Mouse (Mus musculus) neural tube, embryonic 12.5 days (tissue): Measurements from ENCODE around the gene Dnajc25. TPM values are rescaled to one million over a fixed set of nuclear protein-coding genes. Genes with fewer than 3 reads are reported as not detected.

ENCODE experiments used
- ATAC-seq: fragments of 200-750 bp; cut with Nextera tagmentation; 2 replicates; pipeline ENCODE4 v1.8.0; 2017; ENCODE audit warnings: low read depth, mild to moderate bottlenecking, moderate TSS enrichment, moderate library complexity; ENCODE audit not compliant: low FRiP score
- H3K27ac ChIP-seq: fragments of 300-500 bp; sonication (generic); 2 replicates; pipeline ENCODE4 v1.5.1; 2016
- H3K27me3 ChIP-seq: fragments of 300-500 bp; sonication (generic); replicated peaks from 2 replicates; pipeline ENCODE4 v1.6.1; 2016; ENCODE audit warnings: mild to moderate bottlenecking
- H3K36me3 ChIP-seq: fragments of 300-500 bp; sonication (generic); 2 replicates; pipeline ENCODE4 v1.6.1; 2016; ENCODE audit warnings: mild to moderate bottlenecking
- H3K4me1 ChIP-seq: fragments of 300-500 bp; sonication (generic); 2 replicates; pipeline ENCODE4 v1.6.1; 2016
- H3K4me2 ChIP-seq: fragments of 300-500 bp; sonication (generic); replicated peaks from 2 replicates; pipeline ENCODE4 v1.6.1; 2016; ENCODE audit warnings: mild to moderate bottlenecking
- H3K4me3 ChIP-seq: fragments of 300-500 bp; sonication (generic); 2 replicates; pipeline ENCODE4 v1.5.1; 2016
- H3K9ac ChIP-seq: fragments of 300-500 bp; sonication (generic); 2 replicates; pipeline ENCODE4 v1.6.1; 2016; ENCODE audit warnings: mild to moderate bottlenecking
- H3K9me3 ChIP-seq: fragments of 300-500 bp; sonication (generic); 2 replicates; pipeline ENCODE4 v1.6.1; 2016; ENCODE audit warnings: mild to moderate bottlenecking
- WGBS: fragments of 180-500 bp; shearing (Covaris S2); methylation state at CpG from one replicate; pipeline ENCODE4 v1.1.7; 2016; 5-methylcytosine and 5-hydroxymethylcytosine counted together
- polyA plus RNA-seq: library from polyadenylated mRNA; unstranded; fragments of >200 nt; fragmentation: Nextera tagmentation; extraction: Ambion mirVana; gene quantifications from 2 replicates; pipeline ENCODE4 v1.2.1, GENCODE M21; 2016

Gene Dnajc25
- 5.9 and 8.1 TPM in 2 replicates for polyA plus RNA-seq

- ATAC-seq: no peak
- no peaks in the 10 kb centered on the region for H3K27me3 ChIP-seq
- no peak within 1 kb of the TSS for H3K9ac ChIP-seq
- no peak within 1 kb of the TSS for H3K4me2 ChIP-seq
- WGBS: 95% methylated on average over 4 of the region's 4 CpGs
- no peaks in the 10 kb centered on the region for H3K4me1 ChIP-seq
- no peaks in the 10 kb centered on the region for H3K36me3 ChIP-seq
- H3K4me3 ChIP-seq: no peak within 1 kb of the TSS
- H3K9me3 ChIP-seq: no peaks in the 10 kb centered on the region
- H3K27ac ChIP-seq: no peak within 1 kb of the TSS
Measured at GRCm38 (mm10) chr4:58994762-58995161, at the start of gene Dnajc25. Dnajc25 (plus strand) TSS chr4:58995062.

DNA sequence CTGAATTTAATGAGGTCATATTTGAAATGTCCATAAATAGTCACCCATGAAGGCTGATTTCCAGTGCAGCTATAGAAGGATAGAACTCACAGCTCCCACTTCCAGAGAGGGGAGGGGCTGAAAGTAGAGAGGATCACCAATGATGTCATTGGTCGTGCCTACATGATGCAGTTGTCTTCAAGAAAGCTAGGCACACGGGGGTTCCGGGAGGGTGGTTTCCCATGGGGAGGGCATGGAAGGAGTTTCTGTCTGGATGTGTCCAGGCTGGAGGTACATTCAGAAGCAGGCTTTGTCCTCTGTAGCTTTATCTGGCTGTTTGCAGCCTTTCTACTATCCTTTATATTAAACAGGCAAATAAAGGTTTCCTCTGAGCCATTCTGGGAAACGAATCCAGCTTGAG, 46.5 kb upstream of the Dnajc25 start:
- 87% methylated on average over 4 of the region's 4 CpGs for WGBS
- peaks cover 7% of the 10 kb centered on the region for H3K27me3 ChIP-seq
- no peaks in the 10 kb centered on the region for H3K9me3 ChIP-seq
- H3K27ac ChIP-seq: no peak overlapping the region
- no peaks in the 10 kb centered on the region for H3K36me3 ChIP-seq
- H3K4me1 ChIP-seq: peaks cover 8% of the 10 kb centered on the region; the same call in 1 of the 2 replicates
- no peak for ATAC-seq
- no peak overlapping the region for H3K4me3 ChIP-seq
- H3K9ac ChIP-seq: no peak overlapping the region
- no peak overlapping the region for H3K4me2 ChIP-seq

DNA sequence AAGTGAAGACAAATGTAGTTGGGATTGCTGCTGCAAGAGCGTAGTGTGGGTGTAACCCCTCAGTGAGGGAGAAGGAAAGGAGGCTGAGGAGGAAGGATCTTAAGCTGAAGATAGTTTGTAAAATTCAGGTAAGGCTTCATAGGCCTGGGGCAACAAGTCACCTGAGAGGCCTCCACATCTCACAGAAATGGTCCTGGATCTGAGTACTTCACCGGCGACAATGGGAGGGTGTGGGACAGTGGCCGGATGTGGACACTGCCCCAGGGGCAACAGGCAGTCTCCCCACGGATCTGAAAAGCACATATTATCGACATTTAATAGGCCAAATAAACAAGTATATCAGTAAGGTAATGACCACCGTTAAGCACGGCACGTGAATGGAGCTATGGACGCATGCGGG, 42.2 kb upstream of the Dnajc25 start:
- no peak for ATAC-seq

DNA sequence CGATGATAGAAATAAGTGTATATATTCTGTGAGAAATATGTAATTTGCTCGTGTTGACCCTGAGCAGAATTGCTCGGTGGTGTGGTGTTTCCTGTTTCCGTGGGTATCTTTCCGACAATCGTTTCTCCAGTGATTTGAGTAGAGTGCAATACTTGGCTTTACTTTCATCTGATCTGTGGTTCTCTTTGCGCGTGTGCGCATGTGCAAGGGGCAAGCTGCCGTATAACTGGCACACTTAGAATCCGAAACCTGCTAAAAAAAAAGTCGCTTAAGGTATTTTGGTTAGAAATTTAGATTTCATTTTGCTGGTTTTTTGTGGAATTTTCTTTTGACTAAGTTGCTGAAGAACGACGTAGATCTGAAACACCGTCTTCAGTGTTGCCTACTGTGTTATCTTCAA, 33.1 kb upstream of the Dnajc25 start:
- H3K9ac ChIP-seq: no peak overlapping the region
- H3K4me1 ChIP-seq: no peaks in the 10 kb centered on the region
- no peak overlapping the region for H3K27ac ChIP-seq
- 0 out of 2 replicates have a peak, but pooled peaks cover 5% of the 10 kb centered on the region for H3K36me3 ChIP-seq
- no peak overlapping the region for H3K4me2 ChIP-seq
- WGBS: 96% methylated on average over 15 of the region's 15 CpGs
- H3K4me3 ChIP-seq: no peak overlapping the region
- no peaks in the 10 kb centered on the region for H3K27me3 ChIP-seq
- no peak for ATAC-seq
- no peaks in the 10 kb centered on the region for H3K9me3 ChIP-seq

More for the DNA sequence above, 42.2 kb upstream of the Dnajc25 start:
- Histone ChIP-seq H3K27me3 (no peaks in the 10 kb centered on the region), H3K9ac (no peak overlapping the region), H3K4me3 (no peak overlapping the region), H3K9me3 (no peaks in the 10 kb centered on the region), H3K27ac (no peak overlapping the region), H3K4me1 (no peaks in the 10 kb centered on the region), H3K36me3 (0 out of 2 replicates have a peak, but pooled peaks cover 5% of the 10 kb centered on the region), H3K4me2 (no peak overlapping the region)
- 92% methylated on average over 11 of the region's 11 CpGs for WGBS

DNA sequence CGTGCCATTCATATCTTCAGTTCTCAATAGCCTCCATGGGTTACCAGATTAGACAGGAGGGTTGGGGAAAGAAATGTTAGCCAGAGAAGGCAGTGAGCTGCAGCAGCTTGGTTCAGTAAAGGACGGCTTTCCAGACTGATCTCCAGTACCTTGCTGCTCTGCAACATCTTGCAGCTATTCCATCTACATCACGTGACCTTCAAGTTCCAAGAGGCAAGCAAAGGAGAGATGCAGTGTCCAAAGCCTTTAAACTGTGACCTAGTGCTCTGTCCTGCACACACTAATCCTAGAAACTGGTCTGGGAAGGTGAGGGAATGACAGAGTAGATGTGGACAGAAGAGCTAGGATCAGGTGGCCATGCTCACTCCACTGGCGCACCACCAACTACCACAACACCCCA, 31.6 kb upstream of the Dnajc25 start:
- Histone ChIP-seq H3K27me3 (no peaks in the 10 kb centered on the region), H3K36me3 (no peaks in the 10 kb centered on the region), H3K4me2 (no peak overlapping the region), H3K27ac (no peak overlapping the region), H3K9me3 (no peaks in the 10 kb centered on the region), H3K4me1 (no peaks in the 10 kb centered on the region), H3K4me3 (no peak overlapping the region), H3K9ac (no peak overlapping the region)
- no peak for ATAC-seq
- 95% methylated on average over 4 of the region's 4 CpGs for WGBS

- H3K36me3 ChIP-seq: no peaks in the 10 kb centered on the region
- no peak overlapping the region for H3K4me2 ChIP-seq
- H3K27ac ChIP-seq: no peak overlapping the region
- no peak overlapping the region for H3K4me3 ChIP-seq
- no peaks in the 10 kb centered on the region for H3K9me3 ChIP-seq
- ATAC-seq: no peak
- H3K9ac ChIP-seq: no peak overlapping the region
- no peaks in the 10 kb centered on the region for H3K4me1 ChIP-seq
- H3K27me3 ChIP-seq: no peaks in the 10 kb centered on the region
- WGBS: 90% methylated on average over 1 of the region's 1 CpGs
Measured at GRCm38 (mm10) chr4:58965136-58965535, 29.7 kb upstream of the Dnajc25 start.

DNA sequence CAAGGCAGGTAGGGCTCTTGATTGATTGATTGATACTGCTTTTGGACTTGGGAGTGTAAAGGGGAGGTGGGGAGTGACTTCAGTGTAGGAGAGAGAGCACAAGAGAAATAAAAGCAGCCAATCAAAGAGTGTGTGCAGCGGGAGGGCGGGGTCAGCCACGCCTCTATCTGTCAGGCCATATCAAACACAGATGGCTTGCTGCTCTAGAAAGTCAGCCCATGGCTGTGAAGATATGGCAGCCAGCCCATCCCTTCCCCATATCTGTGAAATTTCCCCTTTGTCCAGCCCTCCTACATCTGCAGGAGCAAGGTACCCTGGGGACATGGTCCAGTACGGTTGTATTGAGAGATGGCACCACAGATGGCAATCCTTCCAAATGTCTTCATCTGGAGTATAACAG, 24.2 kb upstream of the Dnajc25 start:
- H3K4me2 ChIP-seq: no peak overlapping the region
- H3K9ac ChIP-seq: no peak overlapping the region
- H3K4me3 ChIP-seq: no peak overlapping the region
- H3K4me1 ChIP-seq: no peaks in the 10 kb centered on the region
- no peaks in the 10 kb centered on the region for H3K9me3 ChIP-seq
- no peak overlapping the region for H3K27ac ChIP-seq
- no peak for ATAC-seq
- H3K36me3 ChIP-seq: no peaks in the 10 kb centered on the region
- 82% methylated on average over 4 of the region's 4 CpGs for WGBS
- no peaks in the 10 kb centered on the region for H3K27me3 ChIP-seq

DNA sequence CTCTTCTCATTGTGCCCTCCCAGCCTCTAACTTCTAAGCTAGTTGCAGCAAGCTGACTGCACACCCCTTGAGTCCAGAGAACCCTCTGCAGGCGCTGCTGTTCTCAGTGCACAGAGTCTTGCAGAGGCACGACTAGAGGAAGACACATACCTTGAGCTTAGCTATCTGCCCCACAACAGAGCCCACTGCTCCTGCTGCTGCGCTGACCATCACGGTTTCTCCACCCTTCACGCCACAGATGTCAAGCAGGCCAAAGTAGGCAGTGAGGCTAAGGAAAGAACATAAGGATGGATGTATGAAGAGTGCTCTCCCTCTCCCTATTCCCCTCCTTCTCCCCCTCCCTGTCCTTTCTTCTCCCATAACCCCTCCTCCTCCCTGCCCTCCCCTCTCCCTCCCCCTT, 19.2 kb upstream of the Dnajc25 start:
- no peak overlapping the region for H3K27ac ChIP-seq
- WGBS: 90% methylated on average over 5 of the region's 5 CpGs
- H3K4me3 ChIP-seq: no peak overlapping the region
- H3K9ac ChIP-seq: no peak overlapping the region
- H3K9me3 ChIP-seq: no peaks in the 10 kb centered on the region
- ATAC-seq: no peak
- no peaks in the 10 kb centered on the region for H3K4me1 ChIP-seq
- H3K27me3 ChIP-seq: no peaks in the 10 kb centered on the region
- H3K4me2 ChIP-seq: no peak overlapping the region
- no peaks in the 10 kb centered on the region for H3K36me3 ChIP-seq

- no peaks in the 10 kb centered on the region for H3K36me3 ChIP-seq
- no peak overlapping the region for H3K27ac ChIP-seq
- H3K4me3 ChIP-seq: no peak overlapping the region
- no peaks in the 10 kb centered on the region for H3K9me3 ChIP-seq
- no peak overlapping the region for H3K4me2 ChIP-seq
- 63% methylated on average over 6 of the region's 6 CpGs for WGBS
- H3K9ac ChIP-seq: no peak overlapping the region
- no peaks in the 10 kb centered on the region for H3K4me1 ChIP-seq
- ATAC-seq: no peak
- no peaks in the 10 kb centered on the region for H3K27me3 ChIP-seq
Measured at GRCm38 (mm10) chr4:58981421-58981820, 13.4 kb upstream of the Dnajc25 start.

GRCm38 (mm10) chr4:58982806-58983205, 12.1 kb upstream of the Dnajc25 start:
- H3K27ac ChIP-seq: no peak overlapping the region
- H3K9ac ChIP-seq: no peak overlapping the region
- no peak overlapping the region for H3K4me3 ChIP-seq
- no peak for ATAC-seq
- H3K27me3 ChIP-seq: no peaks in the 10 kb centered on the region
- no peaks in the 10 kb centered on the region for H3K4me1 ChIP-seq
- H3K36me3 ChIP-seq: no peaks in the 10 kb centered on the region
- no peaks in the 10 kb centered on the region for H3K9me3 ChIP-seq
- 91% methylated on average over 8 of the region's 8 CpGs for WGBS
- no peak overlapping the region for H3K4me2 ChIP-seq

GRCm38 (mm10) chr4:58985157-58985648, 9.7 kb upstream of the Dnajc25 start:
- Histone ChIP-seq H3K36me3 (no peaks in the 10 kb centered on the region), H3K4me1 (no peaks in the 10 kb centered on the region), H3K9me3 (no peaks in the 10 kb centered on the region), H3K9ac (no peak overlapping the region), H3K4me2 (no peak overlapping the region), H3K27me3 (no peaks in the 10 kb centered on the region), H3K4me3 (no peak overlapping the region), H3K27ac (no peak overlapping the region)
- 0 out of 2 replicates have a peak, but pooled peaks have one; percentile 14 for ATAC-seq
- 27% methylated on average over 7 of the region's 7 CpGs for WGBS

DNA sequence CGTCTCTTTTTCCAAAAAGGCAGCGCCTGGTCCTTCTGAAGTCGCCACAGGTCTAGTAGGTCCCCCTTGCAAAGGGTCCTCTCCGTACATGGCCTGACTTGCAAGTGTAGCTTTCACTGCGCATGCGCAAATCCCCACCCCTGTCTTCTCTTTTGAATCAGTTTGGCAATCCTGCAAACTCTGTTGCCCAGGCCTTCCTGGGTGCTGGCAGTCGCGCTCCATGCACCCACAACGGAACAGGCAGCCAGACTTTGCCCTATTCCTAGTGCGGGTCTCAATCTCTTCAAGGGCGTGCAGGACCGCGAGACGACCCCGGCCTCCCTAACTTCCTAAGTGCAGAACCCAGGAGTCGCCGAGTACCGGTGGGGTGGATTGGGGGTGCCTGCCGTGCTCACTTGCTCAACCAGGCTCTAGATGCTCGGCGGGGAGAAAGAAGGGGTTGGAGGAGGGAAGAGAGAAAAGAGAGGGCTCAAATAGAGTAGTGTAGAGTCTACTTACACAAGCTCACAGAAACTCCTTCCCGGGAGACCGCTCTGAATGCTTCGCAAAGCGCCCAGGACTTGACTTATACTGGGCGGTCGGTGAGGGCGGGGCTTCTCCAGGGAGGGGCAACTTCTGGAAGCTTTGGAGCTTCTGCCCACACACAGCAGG, 8.2 kb upstream of the Dnajc25 start, which contains the start of gene Ptgr1:
Gene Ptgr1, minus strand, starts transcription at position 580 of the 651 bp plus-strand sequence.
- peak; percentile 81 for ATAC-seq
- WGBS: 2% methylated on average over 28 of the region's 28 CpGs
- H3K9me3 ChIP-seq: no peaks in the 10 kb centered on the region
- no peak within 1 kb of the TSS for H3K27ac ChIP-seq
- H3K27me3 ChIP-seq: no peaks in the 10 kb centered on the region
- H3K4me2 ChIP-seq: peak within 1 kb of the TSS; percentile 76
- peak within 1 kb of the TSS; percentile 48; the same call in 1 of the 2 replicates for H3K9ac ChIP-seq
- H3K36me3 ChIP-seq: no peaks in the 10 kb centered on the region
- peak within 1 kb of the TSS; percentile 43 for H3K4me3 ChIP-seq
- no peaks in the 10 kb centered on the region for H3K4me1 ChIP-seq
